Mouse (Mus musculus) intestine, embryonic 14.5 days (tissue): ENCODE results near the gene Rrad. TPM values are rescaled to one million over a fixed set of nuclear protein-coding genes. Genes with fewer than 3 reads are reported as not detected.
"Not testable (repeated sequence)": the region's sequence is repeated elsewhere in the genome, so short reads cannot be mapped to it uniquely, and the experiment has no call there.

Experiments used
- ATAC-seq: fragments of 200-750 bp; cut with Nextera tagmentation; replicated peaks from 2 replicates; pipeline ENCODE4 v1.8.0; 2017; ENCODE audit warnings: low read depth, moderate number of reproducible peaks, moderate TSS enrichment, moderate library complexity; ENCODE audit not compliant: low FRiP score, low TSS enrichment
- DNase-seq: peaks from one replicate; pipeline ENCODE4 v3.0.0-alpha.2; 2018; ENCODE audit warnings: low spot score
- H3K27ac ChIP-seq: fragments of 300-500 bp; sonication (generic); 2 replicates; pipeline ENCODE4 v1.5.1; 2014; ENCODE audit warnings: low read depth, mild to moderate bottlenecking, control low read depth
- H3K27me3 ChIP-seq: fragments of 300-500 bp; sonication (generic); replicated peaks from 2 replicates; pipeline ENCODE4 v1.6.1; 2014; ENCODE audit warnings: low read length, control low read depth; ENCODE audit not compliant: control insufficient read depth, insufficient read depth
- H3K36me3 ChIP-seq: fragments of 300-500 bp; sonication (generic); 2 replicates; pipeline ENCODE4 v1.6.1; 2014; ENCODE audit warnings: low read length, control low read depth; ENCODE audit not compliant: control insufficient read depth, insufficient read depth
- H3K4me1 ChIP-seq: fragments of 300-500 bp; sonication (generic); replicated peaks from 2 replicates; pipeline ENCODE4 v1.6.1; 2014; ENCODE audit warnings: low read length, control low read depth, mixed read lengths; ENCODE audit not compliant: control insufficient read depth, insufficient read depth
- H3K4me2 ChIP-seq: fragments of 300-500 bp; sonication (generic); 2 replicates; pipeline ENCODE4 v1.6.1; 2014; ENCODE audit warnings: low read length
- H3K4me3 ChIP-seq: fragments of 300-500 bp; sonication (generic); 2 replicates; pipeline ENCODE4 v1.5.1; 2014; ENCODE audit warnings: low read depth, low read length, control low read depth, mixed read lengths
- H3K9ac ChIP-seq: fragments of 300-500 bp; sonication (generic); 2 replicates; pipeline ENCODE4 v1.6.1; 2014; ENCODE audit warnings: mild to moderate bottlenecking, low read length
- H3K9me3 ChIP-seq: fragments of 300-500 bp; sonication (generic); 2 replicates; pipeline ENCODE4 v1.6.1; 2016; ENCODE audit warnings: low read length, control low read depth; ENCODE audit not compliant: control insufficient read depth
- WGBS: fragments of 180-500 bp; shearing (Covaris S2); extraction: QIAGEN DNeasy Blood & Tissue Kit; methylation state at CpG from one replicate; pipeline ENCODE4 v1.1.7; 2014; 5-methylcytosine and 5-hydroxymethylcytosine counted together
- polyA plus RNA-seq: library from polyadenylated mRNA; unstranded; fragments of >200 nt; fragmentation: Nextera tagmentation; extraction: Ambion mirVana; gene quantifications from 2 replicates; pipeline ENCODE4 v1.2.1, GENCODE M21; 2014

Rrad gene
- 3.8 and 4.0 TPM in 2 replicates for polyA plus RNA-seq

GRCm38 (mm10) chr8:104630981-104631663 is at the start of gene Rrad:
Rrad (minus strand) TSS chr8:104631327.
- peaks cover 19% of the 10 kb centered on the region; the same call in 1 of the 2 replicates for H3K27me3 ChIP-seq
- H3K36me3 ChIP-seq = 0 out of 2 replicates have a peak, but pooled peaks cover 5% of the 10 kb centered on the region
- peak within 1 kb of the TSS; percentile 29 for H3K9ac ChIP-seq
- peak within 1 kb of the TSS; percentile 61 for H3K4me2 ChIP-seq
- ATAC-seq (peak; percentile 70), DNase-seq (peak; percentile 78)
- peak within 1 kb of the TSS; percentile 23 for H3K4me3 ChIP-seq
- H3K9me3 ChIP-seq = no peaks in the 10 kb centered on the region
- under 1% methylated on average over 28 of the region's 28 CpGs for whole genome bisulfite sequencing
- H3K4me1 ChIP-seq = peaks cover 12% of the 10 kb centered on the region
- no peak within 1 kb of the TSS for H3K27ac ChIP-seq

DNA sequence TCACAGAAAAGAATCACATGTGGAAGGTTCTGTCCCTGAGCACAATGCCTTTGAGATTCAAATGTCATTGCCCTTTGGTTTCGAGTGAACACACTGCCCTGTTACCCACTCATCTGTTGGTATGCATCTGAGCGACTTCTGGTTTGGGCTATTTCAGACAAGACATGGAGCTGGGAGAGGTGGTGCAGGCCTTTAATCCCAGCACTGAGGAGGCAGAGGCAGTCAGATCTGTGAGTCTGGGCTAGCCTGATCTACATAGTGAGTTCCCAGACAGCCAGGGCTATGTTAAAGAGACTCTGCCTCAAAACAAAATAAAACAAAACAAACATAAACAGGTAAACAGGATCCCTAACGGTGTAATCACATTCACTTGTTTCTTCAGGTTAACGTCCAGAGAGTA is 24.5 kb upstream of the Rrad start:
- Histone ChIP-seq H3K36me3 (no peaks in the 10 kb centered on the region), H3K4me3 (no peak overlapping the region), H3K27me3 (no peaks in the 10 kb centered on the region), H3K9me3 (no peaks in the 10 kb centered on the region), H3K4me2 (no peak overlapping the region), H3K27ac (no peak overlapping the region), H3K4me1 (no peaks in the 10 kb centered on the region), H3K9ac (no peak overlapping the region)
- WGBS = 76% methylated on average over 4 of the region's 4 CpGs
- peak; percentile 32 for DNase-seq
- ATAC-seq = no peak

DNA sequence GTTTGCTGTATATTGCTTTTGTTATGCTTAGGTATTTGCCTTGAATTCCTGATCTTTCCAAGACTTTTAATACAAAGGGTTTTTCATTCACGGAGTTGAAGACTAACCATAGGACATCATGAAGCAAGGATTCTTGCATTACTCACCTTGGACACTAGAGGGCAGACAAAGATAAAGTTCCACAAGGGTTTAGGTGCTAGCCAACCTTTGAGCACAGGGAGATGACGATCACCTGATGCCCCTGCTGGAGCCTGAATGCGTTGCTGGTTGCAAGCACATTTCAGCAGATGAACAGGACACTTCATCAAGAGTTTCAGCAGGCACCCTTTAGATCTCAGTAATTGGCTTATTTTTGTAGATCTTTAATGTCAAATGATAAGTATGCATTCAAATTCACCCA is 23.9 kb upstream of the Rrad start:
- peak; percentile 67 for DNase-seq
- H3K4me1 ChIP-seq = no peaks in the 10 kb centered on the region
- no peaks in the 10 kb centered on the region for H3K9me3 ChIP-seq
- no peak overlapping the region for H3K4me2 ChIP-seq
- H3K9ac ChIP-seq = no peak overlapping the region
- no peak overlapping the region for H3K27ac ChIP-seq
- no peaks in the 10 kb centered on the region for H3K36me3 ChIP-seq
- no peak overlapping the region for H3K4me3 ChIP-seq
- no peaks in the 10 kb centered on the region for H3K27me3 ChIP-seq
- ATAC-seq = peak; percentile 58
- WGBS = 8% methylated on average over 3 of the region's 3 CpGs

- H3K27me3 ChIP-seq, H3K36me3 ChIP-seq, ATAC-seq, H3K4me2 ChIP-seq, H3K9ac ChIP-seq, H3K27ac ChIP-seq, H3K4me3 ChIP-seq, H3K9me3 ChIP-seq: not testable (repeated sequence)
- H3K4me1 ChIP-seq = peaks cover 15% of the 10 kb centered on the region
- peak; percentile 13 for DNase-seq
- WGBS = 66% methylated on average over 3 of the region's 3 CpGs
Observed at GRCm38 (mm10) chr8:104644187-104644586, 13.1 kb upstream of the Rrad start.

- Histone ChIP-seq H3K27me3 (no peaks in the 10 kb centered on the region), H3K4me3 (peak overlapping the region; percentile 88), H3K36me3 (peaks cover 27% of the 10 kb centered on the region), H3K4me1 (peaks cover 15% of the 10 kb centered on the region), H3K9me3 (no peaks in the 10 kb centered on the region), H3K27ac (peak overlapping the region; percentile 43), H3K9ac (peak overlapping the region; percentile 75), H3K4me2 (peak overlapping the region; percentile 80)
- ATAC-seq (no peak), DNase-seq (no peak)
- 73% methylated on average over 6 of the region's 6 CpGs for WGBS
Observed at GRCm38 (mm10) chr8:104642324-104642654, 11.2 kb upstream of the Rrad start.

- Histone ChIP-seq H3K4me3 (peak within 1 kb of the TSS; percentile 88), H3K9ac (peak within 1 kb of the TSS; percentile 75), H3K4me2 (peak within 1 kb of the TSS; percentile 80), H3K27ac (peak within 1 kb of the TSS; percentile 43), H3K27me3 (no peaks in the 10 kb centered on the region), H3K36me3 (peaks cover 27% of the 10 kb centered on the region), H3K4me1 (peaks cover 15% of the 10 kb centered on the region), H3K9me3 (no peaks in the 10 kb centered on the region)
- peak; percentile 96 for DNase-seq
- WGBS = under 1% methylated on average over 66 of the region's 66 CpGs
- ATAC-seq = peak; percentile 93
Observed at GRCm38 (mm10) chr8:104641426-104642323, 10.5 kb upstream of the Rrad start, which contains the start of gene Ciao2b. Ciao2b (minus strand) TSS chr8:104641965.

GRCm38 (mm10) chr8:104640831-104641370 is 9.8 kb upstream of the Rrad start:
- H3K36me3 ChIP-seq = peaks cover 27% of the 10 kb centered on the region
- H3K4me2 ChIP-seq = peak overlapping the region; percentile 80
- DNase-seq (no peak), ATAC-seq (no peak)
- 0 out of 2 replicates have a peak overlapping the region, but pooled peaks have one; percentile 43 for H3K27ac ChIP-seq
- H3K4me1 ChIP-seq = peaks cover 15% of the 10 kb centered on the region
- 8% methylated on average over 25 of the region's 25 CpGs for WGBS
- H3K9ac ChIP-seq = peak overlapping the region; percentile 75
- H3K4me3 ChIP-seq = peak overlapping the region; percentile 88
- H3K9me3 ChIP-seq = no peaks in the 10 kb centered on the region
- no peaks in the 10 kb centered on the region for H3K27me3 ChIP-seq

DNA sequence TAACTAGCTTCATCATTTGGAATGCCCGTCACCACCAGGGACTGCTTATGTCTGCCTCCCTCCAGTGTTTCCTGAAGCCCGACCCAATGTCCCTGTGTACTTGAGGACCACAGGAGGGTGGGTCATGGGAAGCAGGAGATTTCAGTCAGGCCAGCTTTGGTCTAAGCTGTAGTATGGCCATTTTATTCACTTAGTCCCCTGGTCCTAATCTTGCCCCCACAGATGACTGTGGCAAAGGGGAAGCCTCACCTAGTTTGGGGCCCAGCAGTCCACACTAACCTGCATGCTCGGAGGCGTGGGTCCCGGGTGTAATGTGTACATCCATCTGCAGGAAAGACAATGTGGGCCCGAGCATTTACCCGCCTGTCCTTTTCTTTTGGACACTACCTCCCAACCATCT is 9.1 kb upstream of the Rrad start:
- Histone ChIP-seq H3K27me3 (no peaks in the 10 kb centered on the region), H3K4me3 (peak overlapping the region; percentile 88; the same call in 1 of the 2 replicates), H3K9ac (peak overlapping the region; percentile 75; the same call in 1 of the 2 replicates), H3K36me3 (peaks cover 30% of the 10 kb centered on the region), H3K4me2 (peak overlapping the region; percentile 80), H3K4me1 (peaks cover 15% of the 10 kb centered on the region), H3K27ac (no peak overlapping the region), H3K9me3 (no peaks in the 10 kb centered on the region)
- ATAC-seq (no peak), DNase-seq (no peak)
- WGBS = 75% methylated on average over 7 of the region's 7 CpGs
